Mouse (Mus musculus): ENCODE results near the gene Snx21.

Snx21 gene

DNA sequence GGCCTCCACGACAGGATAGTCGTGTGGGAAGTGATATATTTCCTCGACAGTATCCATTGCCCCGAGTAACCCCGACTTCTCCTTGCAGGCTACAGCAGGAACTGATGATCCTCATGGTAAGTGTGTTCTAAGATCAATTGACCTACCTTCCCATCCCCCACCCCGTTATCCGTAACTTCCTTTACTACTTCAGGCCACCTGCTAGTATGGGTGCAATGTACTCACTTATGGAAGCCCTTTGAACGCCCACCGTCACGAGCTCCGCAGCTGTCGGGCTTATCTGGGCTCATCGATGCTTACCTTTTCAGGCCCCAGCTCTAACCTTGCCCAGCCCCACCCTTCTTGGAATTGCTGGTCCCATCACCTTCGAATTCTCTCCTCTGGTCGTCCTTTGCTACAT lies 15.3 kb upstream of the Snx21 start:
- no peak for DNase-seq (ENCODE audit: low read depth, low spot score)

DNA sequence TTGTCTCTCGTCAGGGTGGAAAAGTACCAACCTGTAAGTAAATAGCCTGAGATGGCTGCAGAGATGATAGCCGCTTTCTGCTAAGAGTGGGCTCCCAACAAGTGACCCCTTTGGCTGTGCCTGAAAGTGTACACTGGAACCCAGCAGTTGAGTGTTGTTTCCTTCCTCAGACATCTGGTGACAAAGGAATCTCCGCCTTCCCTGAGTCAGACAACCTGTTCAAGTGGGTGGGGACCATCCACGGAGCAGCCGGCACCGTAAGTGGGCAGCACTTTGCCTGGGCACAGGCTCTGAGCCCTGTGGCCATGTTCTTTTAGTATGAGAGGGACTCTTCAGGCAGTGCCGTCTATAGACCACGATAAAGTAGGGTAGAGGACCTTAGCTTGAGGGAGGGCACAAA lies 14.5 kb upstream of the Snx21 start:
- DNase-seq (ENCODE audit: low read depth, low spot score), result no peak

DNA sequence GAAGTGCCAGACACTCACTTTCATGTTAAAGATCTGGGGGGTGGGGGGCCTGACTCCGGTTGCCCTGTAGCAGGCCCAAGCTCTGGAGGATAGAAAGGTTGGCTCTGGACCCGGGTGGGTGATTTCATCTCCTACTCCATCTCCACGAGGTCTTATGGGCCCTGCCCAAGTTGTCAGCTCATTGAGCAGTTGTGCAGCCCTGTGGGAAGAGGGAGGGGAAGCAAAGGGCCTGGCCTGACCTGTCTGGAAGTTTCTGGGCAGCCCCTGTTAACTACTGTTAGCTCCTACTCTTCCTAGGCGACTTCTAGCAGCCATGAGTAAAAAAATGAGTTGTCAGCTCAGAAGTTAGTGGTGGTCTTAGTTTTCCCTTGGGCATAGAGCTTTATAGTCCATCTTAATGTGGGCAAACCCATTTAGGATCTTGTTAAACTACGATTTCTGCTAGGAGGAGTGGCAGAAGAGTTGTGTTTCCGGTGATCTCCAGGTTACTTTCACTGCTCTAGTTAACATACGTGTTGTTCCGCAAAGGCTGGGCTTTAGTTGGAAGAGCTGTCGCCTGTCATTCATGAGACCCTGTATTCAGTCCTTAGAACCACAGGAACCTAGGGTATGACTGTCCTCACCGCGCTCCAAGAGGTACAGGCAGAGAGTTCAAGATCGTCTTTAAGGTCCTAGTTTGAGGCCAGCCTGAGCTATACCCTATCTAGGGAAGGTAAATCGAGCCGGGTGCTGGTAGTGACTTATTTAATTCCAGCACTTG lies 12.2 kb upstream of the Snx21 start:
- DNase-seq (ENCODE audit: low read depth, low spot score), result no peak

DNA sequence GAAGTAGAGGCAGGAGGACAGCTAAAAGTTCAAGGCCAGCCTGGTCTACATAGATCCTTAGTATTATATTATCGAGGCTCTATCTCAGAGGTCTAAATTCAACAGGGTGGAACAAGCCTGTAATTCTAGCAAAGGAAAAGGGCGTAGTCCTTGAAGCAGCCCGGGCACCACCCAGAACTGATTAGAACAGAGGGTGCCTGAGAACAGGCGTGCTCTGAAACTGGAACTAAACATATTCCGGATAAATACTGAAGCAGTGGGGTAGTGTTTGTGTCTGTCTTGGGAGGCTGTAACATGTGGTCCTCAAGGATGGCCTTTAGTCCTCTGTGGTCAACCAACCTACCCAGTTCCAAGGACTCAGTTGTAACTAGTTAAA lies 11.6 kb upstream of the Snx21 start:
- DNase-seq (ENCODE audit: low read depth, low spot score), result no peak

DNA sequence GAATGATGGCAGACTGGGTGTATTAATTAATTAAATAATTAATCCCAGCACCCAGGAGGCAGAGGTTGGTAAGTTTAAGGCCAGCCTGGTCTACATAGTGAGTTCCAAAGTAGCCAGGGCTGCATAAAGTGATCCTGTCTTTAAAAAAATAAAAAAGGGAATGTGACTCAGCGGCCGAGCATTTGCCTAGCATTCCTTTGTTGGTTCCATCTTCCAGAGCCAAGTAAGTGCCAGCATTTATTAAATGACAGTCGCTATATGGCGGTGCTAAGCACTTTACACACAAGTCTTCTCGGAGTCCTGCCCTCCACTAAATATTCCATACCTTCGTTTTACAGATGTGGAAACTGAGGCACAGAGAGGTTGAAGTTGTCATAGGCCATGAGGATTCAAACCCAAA lies 9.5 kb upstream of the Snx21 start:
- no peak for DNase-seq (ENCODE audit: low read depth, low spot score)

DNA sequence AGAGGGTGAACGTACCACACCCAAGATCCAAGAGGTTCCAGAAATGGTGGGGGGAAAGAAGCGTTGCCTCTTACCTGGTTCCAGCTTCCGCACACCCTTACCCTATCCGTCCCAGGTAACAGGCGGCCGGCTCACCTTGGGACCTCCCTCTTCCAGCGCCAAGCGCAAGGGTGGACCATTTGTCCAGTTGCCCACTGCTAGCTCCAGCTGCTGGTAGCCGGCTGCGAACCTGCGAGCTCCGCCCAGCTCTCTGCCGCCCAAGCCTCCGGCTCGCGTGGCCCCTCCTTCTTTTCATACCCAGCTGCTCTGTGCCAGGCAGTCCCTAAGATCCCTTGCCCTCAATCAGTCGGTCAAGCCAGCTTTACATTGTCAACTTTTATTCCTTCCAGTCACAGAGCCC lies 8.8 kb upstream of the Snx21 start:
- no peak for DNase-seq (ENCODE audit: low read depth, low spot score)

DNA sequence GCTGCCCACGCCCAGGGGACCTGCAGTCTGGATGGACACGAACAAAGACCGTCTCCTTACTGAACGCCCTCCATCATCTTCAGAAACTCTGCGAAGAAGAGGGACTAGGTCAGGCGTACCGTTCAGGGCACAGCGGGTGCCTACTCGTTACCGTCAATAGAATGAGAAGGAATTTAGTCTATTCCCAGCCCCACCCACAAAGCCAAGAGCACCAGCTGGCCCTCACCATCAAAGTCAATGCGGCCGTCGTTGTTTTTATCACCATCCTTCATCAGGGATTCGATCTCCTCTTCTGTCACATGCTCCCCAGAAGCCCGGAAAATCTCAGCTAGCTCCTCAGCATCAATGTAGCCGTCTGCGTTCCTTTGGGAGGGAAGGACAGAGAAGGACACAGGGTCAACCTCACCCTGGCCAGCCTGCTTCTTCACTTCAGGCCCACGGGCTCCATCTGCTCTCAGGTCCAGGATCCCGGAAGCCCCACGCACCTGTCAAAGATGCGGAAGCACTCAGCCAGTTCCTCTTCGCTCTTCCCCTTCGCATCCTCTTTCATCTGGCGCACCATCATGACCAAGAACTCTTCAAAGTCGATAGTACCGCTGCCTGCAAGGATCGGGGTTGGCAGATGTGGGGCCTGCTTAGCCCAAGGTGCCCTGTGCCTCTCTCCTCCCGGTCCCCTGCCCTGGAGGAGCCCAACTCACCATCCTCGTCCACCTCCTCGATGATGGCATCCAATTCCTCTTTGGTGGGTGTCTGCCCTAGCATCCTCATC lies 8.2 kb upstream of the Snx21 start:
- no peak for DNase-seq (ENCODE audit: low read depth, low spot score)

DNA sequence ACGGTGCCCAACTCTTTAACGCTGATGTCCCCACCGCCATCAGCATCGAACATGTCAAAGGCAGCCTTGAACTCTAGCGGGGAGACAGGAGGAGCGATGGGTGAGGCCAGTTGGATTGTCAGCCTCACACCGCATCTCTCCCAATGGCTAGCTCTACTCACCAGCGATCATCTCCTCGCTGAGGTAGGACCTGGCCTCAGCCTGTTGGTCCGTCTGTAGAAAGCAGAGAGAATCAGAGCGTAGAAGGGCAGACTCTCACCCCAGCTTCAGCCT lies 7.7 kb upstream of the Snx21 start:
- DNase-seq (ENCODE audit: low read depth, low spot score), result no peak

DNA sequence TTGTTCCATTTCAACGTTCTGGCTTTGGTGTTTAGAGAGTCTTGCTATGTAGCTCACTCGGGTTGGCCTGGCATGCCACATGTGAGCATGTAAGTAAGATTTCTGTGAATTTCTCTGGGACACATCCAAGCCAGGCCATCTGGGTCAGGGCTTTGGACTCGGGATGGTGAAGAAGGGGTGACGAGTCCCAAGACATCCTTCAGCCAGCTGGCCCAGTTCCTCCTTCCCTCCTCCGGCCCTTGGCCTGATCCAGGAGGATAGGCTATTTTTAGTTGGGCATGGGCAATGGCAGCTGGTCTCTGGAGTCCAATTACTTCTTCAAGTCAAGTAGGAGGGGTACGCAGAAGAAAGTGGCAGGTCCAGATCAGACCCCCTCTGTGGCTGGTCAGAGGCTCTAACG lies 6.8 kb upstream of the Snx21 start:
- no peak for DNase-seq (ENCODE audit: low read depth, low spot score)

DNA sequence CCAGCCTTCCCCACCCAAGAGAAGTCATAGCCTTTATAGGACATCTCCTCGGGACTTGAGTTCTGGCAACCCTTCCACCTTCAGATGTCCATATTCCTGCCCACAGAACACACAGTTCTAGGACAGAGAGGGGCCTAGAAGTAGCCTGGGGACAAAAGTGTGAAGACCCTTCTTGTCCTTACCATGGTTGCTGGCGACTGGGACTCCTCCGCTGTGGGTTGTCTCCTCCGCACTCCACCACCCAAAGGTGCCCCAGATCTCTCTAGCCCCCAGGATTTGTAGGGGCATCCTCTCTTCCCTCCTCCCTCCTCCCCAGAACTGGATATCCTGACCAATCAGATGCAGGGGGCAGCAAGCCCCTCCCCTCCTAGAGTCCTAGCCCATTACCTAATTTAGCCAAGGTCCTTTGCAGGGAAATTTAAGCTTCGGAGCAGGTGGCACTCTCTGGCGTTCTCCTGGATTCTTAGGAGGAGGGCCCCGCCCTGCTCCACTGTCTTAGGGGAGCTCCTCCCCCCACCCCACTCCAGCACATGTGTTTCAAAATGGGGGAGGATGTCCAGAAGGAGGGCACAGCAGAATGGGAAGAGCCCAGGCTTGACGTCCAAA lies 6.0 kb upstream of the Snx21 start, which contains the start of gene Tnnc2:
Tnnc2 (minus strand) TSS at position 487 of the 606 bp plus-strand sequence.
- no peak for DNase-seq (ENCODE audit: low read depth, low spot score)

DNA sequence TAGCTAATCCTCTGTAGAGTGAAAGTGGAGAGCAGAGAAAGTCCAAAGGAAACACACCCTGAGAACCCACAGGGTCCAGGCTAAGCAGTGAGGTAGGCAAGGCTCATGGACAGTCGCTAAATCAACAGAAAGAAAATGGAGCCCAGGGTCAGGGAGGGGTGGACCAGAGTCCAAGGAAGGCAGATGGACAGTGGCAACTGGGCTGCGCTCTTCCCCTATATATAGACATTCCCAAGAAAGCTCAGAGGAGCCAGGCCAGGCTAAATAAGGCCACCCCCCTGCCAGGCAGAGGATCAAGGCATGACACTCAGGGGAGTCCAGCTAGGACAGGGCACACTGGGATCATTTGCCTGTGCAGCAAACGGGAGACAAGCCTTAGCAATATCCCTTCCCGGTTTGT lies 3.7 kb upstream of the Snx21 start:
- DNase-seq (ENCODE audit: low read depth, low spot score), result no peak

DNA sequence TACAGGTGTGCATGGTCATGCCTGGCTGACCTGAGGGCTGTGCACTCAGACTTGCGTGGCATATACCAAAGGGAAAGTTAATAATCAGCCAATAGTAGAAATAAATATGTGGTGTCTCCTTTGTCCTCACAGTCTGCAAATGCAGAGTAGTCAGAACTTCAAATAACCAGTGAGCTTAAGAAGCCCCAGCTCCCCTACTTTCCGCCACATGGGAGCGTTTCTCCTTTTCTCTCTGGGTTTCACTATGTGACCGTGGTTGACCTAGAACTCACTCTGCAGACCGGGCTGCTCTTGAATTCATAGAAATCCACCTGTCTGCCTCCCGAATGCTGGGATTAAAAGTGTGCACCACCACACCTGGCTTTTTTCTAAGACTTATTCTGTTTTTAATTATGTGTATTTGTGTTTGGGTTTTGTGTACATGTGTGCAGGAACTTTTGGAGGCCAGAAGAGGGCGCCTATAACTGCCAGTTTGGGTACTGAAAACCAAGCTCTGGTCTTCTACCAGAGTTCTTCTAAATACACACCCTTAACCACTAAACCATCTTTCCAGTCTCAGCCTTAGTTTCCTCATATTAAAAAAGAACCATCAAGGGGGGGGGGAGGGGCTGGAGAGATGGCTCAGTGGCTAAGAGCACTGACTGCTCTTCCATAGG lies 1.6 kb upstream of the Snx21 start:
- no peak for DNase-seq (ENCODE audit: low read depth, low spot score)

DNA sequence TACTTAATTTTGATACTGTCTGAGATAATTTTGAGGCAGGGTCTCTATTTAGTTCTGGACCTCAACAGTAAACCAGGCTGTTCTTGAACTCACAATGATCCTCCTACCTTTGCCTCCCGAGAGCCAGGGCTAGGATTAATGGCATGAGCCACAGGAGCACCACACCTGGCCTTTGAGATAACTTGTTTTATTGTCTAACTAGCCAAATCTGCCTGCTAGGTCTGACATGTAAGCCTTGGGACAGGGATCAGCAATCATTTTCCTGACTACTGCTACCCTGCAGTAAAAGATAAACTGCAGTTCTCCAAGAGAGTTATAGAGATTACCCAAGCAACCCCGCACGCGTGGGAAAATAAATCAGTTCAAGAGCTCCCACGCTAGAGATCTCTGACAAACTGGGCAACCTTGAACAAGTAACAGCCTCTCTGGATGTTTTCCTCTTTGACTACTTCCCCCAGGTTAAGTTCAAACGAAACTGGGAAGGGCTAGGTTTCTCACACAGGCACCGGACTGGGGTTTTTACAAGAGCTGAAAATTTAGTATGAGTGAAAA lies 678 bp upstream of the Snx21 start:
- no peak for DNase-seq (ENCODE audit: low read depth, low spot score)

DNA sequence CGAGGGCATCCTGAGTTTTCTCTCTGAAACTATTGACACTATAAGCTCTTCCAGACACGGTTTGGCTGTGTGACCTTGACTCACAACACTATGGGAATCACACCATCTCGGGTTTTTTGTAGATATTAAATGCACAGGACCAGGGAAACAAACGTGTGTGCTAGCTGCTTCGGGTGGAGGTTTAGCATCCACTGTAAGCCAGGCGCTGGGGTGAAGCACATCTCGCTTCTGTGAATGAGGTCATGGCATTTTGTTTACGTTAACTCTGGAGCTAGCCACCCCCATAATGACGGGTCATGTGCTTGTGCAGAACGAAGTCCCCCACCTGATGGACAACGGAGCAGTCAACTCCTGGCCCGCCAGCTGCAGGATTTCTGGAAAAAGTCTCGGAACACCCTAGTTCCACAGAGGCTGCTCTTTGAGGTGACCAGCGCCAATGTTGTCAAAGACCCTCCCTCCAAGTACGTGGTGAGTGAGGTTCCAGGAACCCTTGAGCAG lies 814 bp downstream of the Snx21 start:
- DNase-seq (ENCODE audit: low read depth, low spot score), result no peak

DNA sequence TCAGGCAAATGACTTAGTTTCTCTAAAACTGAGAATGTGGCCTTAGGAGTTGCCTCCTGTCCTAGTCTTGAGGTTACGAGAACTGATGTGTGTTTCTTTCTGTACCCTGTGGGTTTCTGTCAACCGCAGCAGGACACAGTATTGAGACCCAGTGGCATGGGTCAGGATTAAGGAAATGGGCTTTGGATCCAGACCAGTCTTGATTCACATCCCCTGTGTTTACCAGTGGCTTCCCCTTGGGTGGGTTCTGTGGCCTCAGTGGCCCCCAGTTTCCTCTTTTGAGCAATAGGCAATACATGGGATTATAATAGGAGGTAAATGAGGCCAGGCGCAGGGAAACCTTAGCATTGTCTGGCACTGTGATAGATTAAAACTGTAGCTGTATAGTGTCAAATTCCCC lies 1.4 kb downstream of the Snx21 start:
- DNase-seq (ENCODE audit: low read depth, low spot score), result no peak

DNA sequence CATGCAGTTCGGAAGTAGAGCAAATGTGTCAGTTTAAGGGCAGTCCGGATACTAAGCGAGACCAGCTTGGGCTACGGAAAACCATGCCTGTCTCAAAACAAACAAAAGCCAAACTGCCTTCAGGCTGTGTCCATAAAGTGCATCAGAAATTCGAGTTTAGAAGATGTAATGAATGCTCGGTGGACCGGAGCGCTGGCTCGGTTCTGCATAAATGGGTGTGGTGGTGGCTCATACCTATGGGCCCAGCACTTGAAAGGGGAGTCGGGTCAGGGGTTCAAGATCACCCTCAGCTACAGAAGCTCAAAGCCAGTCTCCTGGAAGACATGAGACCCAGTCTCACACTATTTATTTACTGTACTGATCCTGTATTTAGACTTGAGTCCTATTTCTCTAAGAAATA lies 2.2 kb downstream of the Snx21 start:
- no peak for DNase-seq (ENCODE audit: low read depth, low spot score)

DNA sequence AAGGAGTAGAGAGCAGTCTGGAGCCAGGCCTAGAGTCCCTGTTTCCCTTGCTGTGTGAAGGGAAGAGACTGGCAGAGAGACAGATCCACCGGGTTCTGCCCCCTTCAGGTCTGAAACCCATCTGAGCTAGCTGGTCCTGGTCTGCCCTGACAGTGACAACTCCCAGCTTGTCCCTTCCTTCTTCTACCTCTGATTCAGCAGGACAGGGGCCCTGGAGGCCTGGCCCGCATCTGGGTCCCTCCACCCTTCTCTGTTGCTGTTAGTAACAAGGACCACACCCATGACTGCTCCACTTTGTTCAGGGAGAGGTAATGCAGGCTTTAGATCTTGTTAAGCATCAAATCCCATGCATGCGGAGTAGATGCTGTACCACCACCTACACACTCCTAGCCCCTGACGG lies 2.8 kb downstream of the Snx21 start:
- DNase-seq (ENCODE audit: low read depth, low spot score), result no peak

DNA sequence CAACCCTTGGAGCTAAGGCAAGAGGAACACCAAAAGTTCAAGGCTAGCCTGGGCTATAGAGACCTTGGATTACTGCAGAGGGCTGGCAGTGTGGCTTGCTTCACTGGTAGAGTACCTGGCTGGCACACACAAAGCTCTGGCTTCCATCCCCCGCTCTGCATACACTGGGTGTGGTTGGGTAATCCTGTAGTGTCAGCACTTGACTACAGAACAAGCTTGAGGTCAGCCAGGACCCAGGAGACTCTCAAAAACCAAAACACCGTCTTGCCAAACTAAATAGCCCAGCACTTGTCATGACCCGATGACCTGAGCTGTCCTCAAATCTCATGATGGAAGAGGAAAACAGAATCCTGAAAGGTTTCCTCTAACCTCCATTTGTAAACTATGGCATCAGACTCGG lies 4.8 kb downstream of the Snx21 start:
- DNase-seq (ENCODE audit: low read depth, low spot score), result no peak

DNA sequence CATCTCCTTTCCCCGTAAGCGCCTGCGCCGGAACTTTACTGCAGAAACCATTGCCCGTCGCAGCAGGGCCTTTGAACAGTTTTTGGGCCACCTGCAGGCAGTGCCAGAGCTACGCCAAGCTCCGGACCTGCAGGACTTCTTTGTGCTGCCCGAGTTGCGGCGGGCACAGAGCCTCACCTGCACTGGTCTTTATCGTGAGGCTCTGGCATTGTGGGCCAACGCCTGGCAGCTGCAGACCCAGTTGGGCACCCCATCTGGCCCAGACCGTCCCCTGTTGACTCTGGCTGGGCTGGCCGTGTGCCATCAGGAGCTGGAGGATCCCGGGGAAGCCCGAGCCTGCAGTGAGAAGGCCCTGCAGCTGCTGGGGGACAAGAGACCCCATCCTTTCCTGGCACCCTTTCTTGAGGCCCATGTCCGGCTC lies 6.2 kb downstream of the Snx21 start:
- no peak for DNase-seq (ENCODE audit: low read depth, low spot score)

DNA sequence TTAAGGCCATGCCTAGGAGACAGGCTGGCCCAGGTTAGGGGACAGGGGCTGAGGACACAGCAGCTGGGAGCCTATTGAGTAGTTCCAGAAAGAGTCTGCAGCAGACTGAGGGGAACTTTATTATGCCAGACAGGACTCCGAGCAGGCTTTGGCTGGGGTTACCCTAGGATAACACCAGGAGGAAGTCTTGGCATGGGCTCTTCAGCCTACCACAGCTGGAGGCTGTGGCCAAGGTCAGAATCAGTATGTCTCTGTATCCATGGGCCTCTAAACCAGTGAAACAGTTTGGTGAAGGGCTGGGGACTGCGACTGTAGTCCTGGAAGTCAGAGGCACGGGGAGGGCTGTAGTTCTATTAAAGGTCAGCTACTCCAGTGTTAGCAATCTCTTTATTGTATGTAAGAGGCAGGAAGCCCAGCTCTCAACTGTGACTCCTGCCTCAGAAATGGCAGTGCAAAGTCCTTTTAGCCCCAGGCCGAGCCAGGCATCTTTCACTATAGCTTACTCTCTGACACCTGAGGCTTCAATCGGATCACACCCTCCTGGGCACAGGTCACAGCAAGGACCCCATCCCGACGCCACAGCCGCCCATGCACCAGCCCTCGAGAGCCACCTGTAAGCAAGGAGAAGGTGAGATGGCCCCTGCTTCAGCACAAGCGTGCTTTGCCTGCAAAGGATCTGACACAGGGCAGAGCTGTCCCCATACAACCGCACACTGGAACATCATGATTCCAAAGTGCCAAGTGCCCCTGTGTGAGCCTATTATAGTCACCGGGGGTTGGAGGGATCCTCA lies 7.0 kb downstream of the Snx21 start:
- no peak for DNase-seq (ENCODE audit: low read depth, low spot score)

DNA sequence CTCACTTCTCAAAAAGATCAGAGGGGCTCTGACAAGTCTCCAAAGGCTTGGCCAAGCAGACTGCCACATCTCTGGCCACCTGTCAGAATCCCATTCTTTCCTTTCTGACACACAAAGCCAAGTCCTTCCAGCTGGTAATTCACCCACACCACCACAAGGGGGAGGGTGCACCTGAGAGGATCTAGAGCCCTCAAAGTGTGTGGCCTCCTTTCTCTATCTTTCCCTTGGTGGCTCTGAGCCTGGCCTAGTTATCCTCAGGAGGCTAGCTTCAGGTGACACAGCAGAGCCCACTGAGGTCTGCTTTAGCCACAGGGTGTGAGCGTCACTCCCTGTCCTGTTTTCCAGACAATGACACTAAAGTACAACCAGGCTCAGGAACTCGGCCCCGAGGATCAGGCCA lies 7.6 kb downstream of the Snx21 start:
- DNase-seq (ENCODE audit: low read depth, low spot score), result peak; percentile 71
